Mouse (Mus musculus) kidney, postnatal 4 days (tissue): Measurements from ENCODE around the gene Npsr1.
A peak's percentile ranks its signal among the peaks of the same experiment; 100 is the strongest.

Experiments used
- DNase-seq, 2 experiments: peaks; one replicate each; pipeline ENCODE4 v3.0.0; 2021; ENCODE audit warnings: mixed read lengths in 2 of 2

Npsr1 gene

GRCm38 (mm10) chr9:24097696-24098095 is at the start of gene Npsr1:
Gene Npsr1 (plus strand): TSS chr9:24097996.
- DNase-seq = peak in 1 of 2 experiments; percentile 1

GRCm38 (mm10) chr9:24051538-24051937 is 46.3 kb upstream of the Npsr1 start:
- no peak for DNase-seq

GRCm38 (mm10) chr9:24063251-24063650 is 34.5 kb upstream of the Npsr1 start:
- DNase-seq = no peak

GRCm38 (mm10) chr9:24071664-24072063 is 26.1 kb upstream of the Npsr1 start:
- no peak for DNase-seq

- no peak for DNase-seq
These were observed 20.2 kb upstream of the Npsr1 start for GRCm38 (mm10) chr9:24077596-24077995.

GRCm38 (mm10) chr9:24091875-24092274 is 5.9 kb upstream of the Npsr1 start:
- no peak for DNase-seq

- no peak for DNase-seq
These were observed 730 bp downstream of the Npsr1 start for GRCm38 (mm10) chr9:24098526-24098925.

GRCm38 (mm10) chr9:24099631-24100030 is 1.8 kb downstream of the Npsr1 start:
- no peak for DNase-seq

- DNase-seq = peak; percentile 30 to 42
These were observed 21.6 kb downstream of the Npsr1 start for GRCm38 (mm10) chr9:24119423-24119822.

GRCm38 (mm10) chr9:24133142-24133541 is 35.3 kb downstream of the Npsr1 start:
- no peak for DNase-seq

GRCm38 (mm10) chr9:24136354-24136753 is 38.6 kb downstream of the Npsr1 start:
- DNase-seq = no peak

GRCm38 (mm10) chr9:24144341-24144740 is 46.5 kb downstream of the Npsr1 start:
- no peak for DNase-seq

GRCm38 (mm10) chr9:24157208-24157607 is 59.4 kb downstream of the Npsr1 start:
- no peak for DNase-seq

GRCm38 (mm10) chr9:24160409-24160808 is 62.6 kb downstream of the Npsr1 start:
- DNase-seq = no peak

- DNase-seq = no peak
These were observed 70.7 kb downstream of the Npsr1 start for GRCm38 (mm10) chr9:24168501-24168900.

GRCm38 (mm10) chr9:24170728-24171127 is 72.9 kb downstream of the Npsr1 start:
- no peak for DNase-seq

- DNase-seq = no peak
These were observed 80.9 kb downstream of the Npsr1 start for GRCm38 (mm10) chr9:24178744-24179143.

GRCm38 (mm10) chr9:24180926-24181325 is 83.1 kb downstream of the Npsr1 start:
- DNase-seq = no peak

GRCm38 (mm10) chr9:24186289-24186688 is 88.5 kb downstream of the Npsr1 start:
- no peak for DNase-seq

GRCm38 (mm10) chr9:24189511-24190260 is 91.9 kb downstream of the Npsr1 start:
- peak in 1 of 2 experiments; percentile 2 for DNase-seq

- no peak for DNase-seq
These were observed 92.4 kb downstream of the Npsr1 start for GRCm38 (mm10) chr9:24190261-24190588.

- no peak for DNase-seq
These were observed 100.5 kb downstream of the Npsr1 start for GRCm38 (mm10) chr9:24198254-24198653.

GRCm38 (mm10) chr9:24211636-24212035 is 113.8 kb downstream of the Npsr1 start:
- DNase-seq = no peak

- DNase-seq = no peak
These were observed 119.9 kb downstream of the Npsr1 start for GRCm38 (mm10) chr9:24217721-24218120.

- no peak for DNase-seq
These were observed 138.7 kb downstream of the Npsr1 start for GRCm38 (mm10) chr9:24236461-24236860.
